Mouse (Mus musculus): Measurements from ENCODE around the gene Eri3. TPM values are rescaled to one million over a fixed set of nuclear protein-coding genes. Genes with fewer than 3 reads are reported as not detected.

Eri3 gene
- total and polyA plus RNA-seq, 2 experiments from 2014 or later = 97.8 to 119 TPM

GRCm38 (mm10) chr4:117555495-117555894 lies 5.3 kb downstream of the Eri3 start:
- no peak overlapping the region for H3K4me3 ChIP-seq (ENCODE audit: low read depth, low read length)
- H3K36me3 ChIP-seq (replicated peaks; ENCODE audit: control insufficient read depth, insufficient read depth, low read length) = 0 out of 2 replicates have a peak, but pooled peaks cover 8% of the 10 kb centered on the region
- H3K9ac ChIP-seq (replicated peaks; ENCODE audit: low read depth, low read length) = no peak overlapping the region
- DNase-seq (ENCODE audit: low spot score) = no peak
- no peaks in the 10 kb centered on the region for H3K27me3 ChIP-seq (ENCODE audit: control insufficient read depth, insufficient read depth, low read length)
- H3K4me1 ChIP-seq (ENCODE audit: control insufficient read depth, insufficient read depth) = peaks cover 18% of the 10 kb centered on the region
- ATAC-seq (ENCODE audit: insufficient read depth, low read depth) = no peak
- H3K27ac ChIP-seq (ENCODE audit: low read depth) = no peak overlapping the region
- no peaks in the 10 kb centered on the region for H3K9me3 ChIP-seq (replicated peaks; ENCODE audit: control insufficient read depth, low read length)
- 64% methylated on average over 2 of the region's 2 CpGs for WGBS
- no peak for TF ChIP-seq CTCF (IDR thresholded peaks at IDR 0.05; ENCODE audit: low read depth)
- TF ChIP-seq EP300 (IDR thresholded peaks at IDR 0.05; ENCODE audit: low read depth) = no peak
- no peak overlapping the region for H3K4me2 ChIP-seq (ENCODE audit: low read depth, low read length)

DNA sequence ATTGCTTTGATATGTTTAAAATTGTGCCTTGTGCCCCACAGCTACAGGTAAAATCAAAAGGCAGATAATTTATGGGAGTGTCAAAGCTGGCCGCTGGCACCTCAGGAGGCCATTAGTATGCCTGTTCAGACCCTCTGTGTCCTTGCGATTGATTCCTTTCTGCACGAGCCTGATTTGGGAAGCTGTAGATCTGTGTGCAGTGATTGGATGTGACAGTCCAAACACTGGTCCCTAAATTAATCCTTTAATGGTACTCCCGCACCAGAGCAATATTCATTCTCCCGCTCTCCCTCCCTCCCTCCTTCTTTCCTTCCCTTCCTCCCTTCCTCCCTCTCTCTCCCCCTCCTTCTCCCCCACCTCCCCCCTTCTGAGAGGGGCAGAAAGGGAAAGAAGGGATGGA lies 6.2 kb downstream of the Eri3 start:
- WGBS = 56% methylated on average over 5 of the region's 5 CpGs
- H3K27ac ChIP-seq (ENCODE audit: low read depth) = no peak overlapping the region
- no peaks in the 10 kb centered on the region for H3K9me3 ChIP-seq (replicated peaks; ENCODE audit: control insufficient read depth, low read length)
- H3K36me3 ChIP-seq (replicated peaks; ENCODE audit: control insufficient read depth, insufficient read depth, low read length) = 0 out of 2 replicates have a peak, but pooled peaks cover 8% of the 10 kb centered on the region
- DNase-seq (ENCODE audit: low spot score) = no peak
- H3K4me1 ChIP-seq (ENCODE audit: control insufficient read depth, insufficient read depth) = peaks cover 12% of the 10 kb centered on the region; the same call in 1 of the 2 replicates
- no peak overlapping the region for H3K9ac ChIP-seq (replicated peaks; ENCODE audit: low read depth, low read length)
- no peak overlapping the region for H3K4me2 ChIP-seq (ENCODE audit: low read depth, low read length)
- TF ChIP-seq EP300 (IDR thresholded peaks at IDR 0.05; ENCODE audit: low read depth) = no peak
- TF ChIP-seq CTCF (IDR thresholded peaks at IDR 0.05; ENCODE audit: low read depth) = no peak
- no peak overlapping the region for H3K4me3 ChIP-seq (ENCODE audit: low read depth, low read length)
- ATAC-seq (ENCODE audit: insufficient read depth, low read depth) = no peak
- no peaks in the 10 kb centered on the region for H3K27me3 ChIP-seq (ENCODE audit: control insufficient read depth, insufficient read depth, low read length)

- H3K4me1 ChIP-seq (ENCODE audit: control insufficient read depth, insufficient read depth) = peaks cover 5% of the 10 kb centered on the region; the same call in 1 of the 2 replicates
- no peaks in the 10 kb centered on the region for H3K27me3 ChIP-seq (ENCODE audit: control insufficient read depth, insufficient read depth, low read length)
- WGBS = 57% methylated on average over 5 of the region's 5 CpGs
- no peak for ATAC-seq (ENCODE audit: insufficient read depth, low read depth)
- H3K4me2 ChIP-seq (ENCODE audit: low read depth, low read length) = no peak overlapping the region
- no peaks in the 10 kb centered on the region for H3K9me3 ChIP-seq (replicated peaks; ENCODE audit: control insufficient read depth, low read length)
- H3K4me3 ChIP-seq (ENCODE audit: low read depth, low read length) = no peak overlapping the region
- H3K9ac ChIP-seq (replicated peaks; ENCODE audit: low read depth, low read length) = no peak overlapping the region
- H3K27ac ChIP-seq (ENCODE audit: low read depth) = no peak overlapping the region
- no peak for TF ChIP-seq EP300 (IDR thresholded peaks at IDR 0.05; ENCODE audit: low read depth)
- TF ChIP-seq CTCF (IDR thresholded peaks at IDR 0.05; ENCODE audit: low read depth) = no peak
- no peak for DNase-seq (ENCODE audit: low spot score)
- 0 out of 2 replicates have a peak, but pooled peaks cover 8% of the 10 kb centered on the region for H3K36me3 ChIP-seq (replicated peaks; ENCODE audit: control insufficient read depth, insufficient read depth, low read length)
Observed at GRCm38 (mm10) chr4:117557068-117557645, 7.0 kb downstream of the Eri3 start.

GRCm38 (mm10) chr4:117563967-117564366 lies 13.8 kb downstream of the Eri3 start:
- no peak for ATAC-seq (ENCODE audit: insufficient read depth, low read depth)
- no peak for DNase-seq (ENCODE audit: low spot score)
- Histone ChIP-seq H3K36me3 (replicated peaks; ENCODE audit: control insufficient read depth, insufficient read depth, low read length) (peaks cover 12% of the 10 kb centered on the region; the same call in 1 of the 2 replicates), H3K4me3 (ENCODE audit: low read depth, low read length) (no peak overlapping the region), H3K4me1 (ENCODE audit: control insufficient read depth, insufficient read depth) (peaks cover 12% of the 10 kb centered on the region; the same call in 1 of the 2 replicates), H3K9me3 (replicated peaks; ENCODE audit: control insufficient read depth, low read length) (no peaks in the 10 kb centered on the region), H3K4me2 (ENCODE audit: low read depth, low read length) (no peak overlapping the region), H3K27me3 (ENCODE audit: control insufficient read depth, insufficient read depth, low read length) (no peaks in the 10 kb centered on the region), H3K27ac (ENCODE audit: low read depth) (no peak overlapping the region), H3K9ac (replicated peaks; ENCODE audit: low read depth, low read length) (no peak overlapping the region)
- 27% methylated on average over 9 of the region's 9 CpGs for WGBS
- TF ChIP-seq EP300 (IDR thresholded peaks at IDR 0.05; ENCODE audit: low read depth) (no peak), CTCF (IDR thresholded peaks at IDR 0.05; ENCODE audit: low read depth) (no peak)

- DNase-seq (ENCODE audit: low spot score) (no peak), ATAC-seq (ENCODE audit: insufficient read depth, low read depth) (no peak)
- Histone ChIP-seq H3K36me3 (replicated peaks; ENCODE audit: control insufficient read depth, insufficient read depth, low read length) (peaks cover 15% of the 10 kb centered on the region; the same call in 1 of the 2 replicates), H3K4me2 (ENCODE audit: low read depth, low read length) (no peak overlapping the region), H3K4me3 (ENCODE audit: low read depth, low read length) (no peak overlapping the region), H3K27ac (ENCODE audit: low read depth) (no peak overlapping the region), H3K4me1 (ENCODE audit: control insufficient read depth, insufficient read depth) (no peaks in the 10 kb centered on the region; the same call in 1 of the 2 replicates), H3K9me3 (replicated peaks; ENCODE audit: control insufficient read depth, low read length) (no peaks in the 10 kb centered on the region), H3K27me3 (ENCODE audit: control insufficient read depth, insufficient read depth, low read length) (no peaks in the 10 kb centered on the region), H3K9ac (replicated peaks; ENCODE audit: low read depth, low read length) (no peak overlapping the region)
- WGBS = 85% methylated on average over 2 of the region's 2 CpGs
- TF ChIP-seq EP300 (IDR thresholded peaks at IDR 0.05; ENCODE audit: low read depth) (no peak), CTCF (IDR thresholded peaks at IDR 0.05; ENCODE audit: low read depth) (no peak)
Observed at GRCm38 (mm10) chr4:117568846-117569245, 18.7 kb downstream of the Eri3 start.

- 69% methylated on average over 5 of the region's 5 CpGs for WGBS
- ATAC-seq (ENCODE audit: insufficient read depth, low read depth) (peak; percentile 49), DNase-seq (ENCODE audit: low spot score) (peak; percentile 69)
Observed at GRCm38 (mm10) chr4:117570964-117571363, 20.8 kb downstream of the Eri3 start.

More at GRCm38 (mm10) chr4:117570964-117571363, 20.8 kb downstream of the Eri3 start:
- H3K36me3 ChIP-seq (replicated peaks; ENCODE audit: control insufficient read depth, insufficient read depth, low read length) = 0 out of 2 replicates have a peak, but pooled peaks cover 3% of the 10 kb centered on the region
- TF ChIP-seq CTCF (IDR thresholded peaks at IDR 0.05; ENCODE audit: low read depth) (no peak), EP300 (IDR thresholded peaks at IDR 0.05; ENCODE audit: low read depth) (no peak)
- no peaks in the 10 kb centered on the region for H3K9me3 ChIP-seq (replicated peaks; ENCODE audit: control insufficient read depth, low read length)
- H3K4me2 ChIP-seq (ENCODE audit: low read depth, low read length) = no peak overlapping the region
- no peaks in the 10 kb centered on the region for H3K27me3 ChIP-seq (ENCODE audit: control insufficient read depth, insufficient read depth, low read length)
- H3K27ac ChIP-seq (ENCODE audit: low read depth) = no peak overlapping the region
- no peaks in the 10 kb centered on the region; the same call in 1 of the 2 replicates for H3K4me1 ChIP-seq (ENCODE audit: control insufficient read depth, insufficient read depth)
- H3K4me3 ChIP-seq (ENCODE audit: low read depth, low read length) = no peak overlapping the region
- no peak overlapping the region for H3K9ac ChIP-seq (replicated peaks; ENCODE audit: low read depth, low read length)
